Mouse (Mus musculus) heart, embryonic 16.5 days (tissue): ENCODE results near the gene Tle3. TPM values are rescaled to one million over a fixed set of nuclear protein-coding genes. Genes with fewer than 3 reads are reported as not detected.

Experiments used
- ATAC-seq: fragments of 200-750 bp; cut with Nextera tagmentation; replicated peaks from 2 replicates; pipeline ENCODE4 v1.8.0; 2017; ENCODE audit warnings: moderate number of reproducible peaks; ENCODE audit not compliant: insufficient read depth, low FRiP score; ENCODE audit errors: extremely low read depth
- H3K27ac ChIP-seq: fragments of 300-500 bp; sonication (generic); 2 replicates; pipeline ENCODE4 v1.5.1; 2014; ENCODE audit warnings: mild to moderate bottlenecking, low read length, control low read depth, moderate library complexity
- H3K27me3 ChIP-seq: fragments of 300-500 bp; sonication (generic); 2 replicates; pipeline ENCODE4 v1.6.1; 2014; ENCODE audit warnings: low read length, mixed read lengths; ENCODE audit not compliant: control insufficient read depth, insufficient read depth
- H3K36me3 ChIP-seq: fragments of 300-500 bp; sonication (generic); 2 replicates; pipeline ENCODE4 v1.6.1; 2014; ENCODE audit not compliant: control insufficient read depth, insufficient read depth
- H3K4me1 ChIP-seq: fragments of 300-500 bp; sonication (generic); 2 replicates; pipeline ENCODE4 v1.6.1; 2014; ENCODE audit warnings: low read length, mixed read lengths; ENCODE audit not compliant: control insufficient read depth, insufficient read depth
- H3K4me2 ChIP-seq: fragments of 300-500 bp; sonication (generic); 2 replicates; pipeline ENCODE4 v1.6.1; 2014; ENCODE audit warnings: low read depth, mild to moderate bottlenecking, control low read depth, low read length
- H3K4me3 ChIP-seq: fragments of 300-500 bp; sonication (generic); 2 replicates; pipeline ENCODE4 v1.5.1; 2014; ENCODE audit warnings: mild to moderate bottlenecking, control low read depth, low read length
- H3K9ac ChIP-seq: fragments of 300-500 bp; sonication (generic); 2 replicates; pipeline ENCODE4 v1.6.1; 2014; ENCODE audit warnings: low read length, control low read depth
- H3K9me3 ChIP-seq: fragments of 300-500 bp; sonication (generic); replicated peaks from 2 replicates; pipeline ENCODE4 v1.6.1; 2016; ENCODE audit warnings: low read length; ENCODE audit not compliant: control insufficient read depth
- WGBS: fragments of 180-500 bp; shearing (Covaris S2); extraction: QIAGEN DNeasy Blood & Tissue Kit; methylation state at CpG from one replicate; pipeline ENCODE4 v1.1.7; 2014; 5-methylcytosine and 5-hydroxymethylcytosine counted together
- polyA plus RNA-seq: library from polyadenylated mRNA; unstranded; fragments of >200 nt; fragmentation: Nextera tagmentation; extraction: Ambion mirVana; gene quantifications from 2 replicates; pipeline ENCODE4 v1.2.1, GENCODE M21; 2015

Tle3 gene
- polyA plus RNA-seq, 1 experiment from 2014 or later, result 10.8 TPM

DNA sequence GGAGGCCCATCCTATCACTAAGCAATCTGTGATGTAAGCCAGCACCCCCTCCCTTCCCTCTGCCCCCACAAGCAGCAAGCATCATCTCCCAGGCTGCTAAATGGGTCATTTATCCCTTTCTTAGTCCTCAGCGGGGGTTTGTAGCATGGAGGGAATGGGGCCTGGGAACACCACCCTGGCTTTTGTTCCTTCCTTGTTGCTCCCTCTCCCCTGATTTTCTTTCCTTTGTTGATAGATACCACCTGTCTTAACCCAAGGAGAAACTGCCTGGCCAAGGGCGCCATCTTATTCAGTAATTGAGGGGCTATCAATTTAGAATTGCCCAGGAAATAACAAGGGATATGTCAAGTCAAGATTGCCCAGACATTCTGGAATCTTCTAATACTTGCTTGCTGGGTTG is 14.1 kb downstream of the Tle3 start:
- peaks cover 96% of the 10 kb centered on the region for H3K27me3 ChIP-seq
- no peak overlapping the region for H3K9ac ChIP-seq
- H3K4me3 ChIP-seq, result no peak overlapping the region
- peaks cover 17% of the 10 kb centered on the region for H3K4me1 ChIP-seq
- H3K9me3 ChIP-seq, result no peaks in the 10 kb centered on the region
- H3K27ac ChIP-seq, result no peak overlapping the region
- H3K36me3 ChIP-seq, result 0 out of 2 replicates have a peak, but pooled peaks cover 3% of the 10 kb centered on the region
- no peak overlapping the region for H3K4me2 ChIP-seq
- WGBS, result 87% methylated on average over 2 of the region's 2 CpGs
- ATAC-seq, result no peak

DNA sequence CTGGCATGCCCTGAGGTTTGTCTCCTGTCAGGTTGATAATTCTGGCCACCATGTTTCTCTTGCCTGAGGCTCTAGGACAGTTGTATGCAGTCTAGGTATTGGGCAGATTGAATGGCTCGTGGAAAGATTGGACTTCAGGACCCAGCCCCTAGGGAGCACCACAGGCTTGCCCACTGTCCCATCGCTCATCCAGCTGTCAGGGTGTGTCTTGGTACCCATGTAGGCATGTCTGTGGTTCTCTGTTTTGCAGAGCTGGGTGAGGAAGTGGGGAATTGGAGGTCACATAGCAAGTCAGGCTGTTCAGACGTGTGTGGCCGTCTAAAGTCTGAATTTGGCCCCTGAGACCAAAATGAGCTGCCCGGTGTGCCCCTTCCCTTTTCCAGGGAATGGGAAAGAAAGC is 15.6 kb downstream of the Tle3 start:
- WGBS, result 88% methylated on average over 5 of the region's 5 CpGs
- Histone ChIP-seq H3K4me1 (peaks cover 7% of the 10 kb centered on the region; the same call in 1 of the 2 replicates), H3K9me3 (no peaks in the 10 kb centered on the region), H3K9ac (no peak overlapping the region), H3K4me3 (no peak overlapping the region), H3K4me2 (no peak overlapping the region), H3K36me3 (no peaks in the 10 kb centered on the region), H3K27me3 (peaks cover 98% of the 10 kb centered on the region), H3K27ac (no peak overlapping the region)
- ATAC-seq, result no peak

GRCm38 (mm10) chr9:61388214-61388613 is 16.0 kb downstream of the Tle3 start:
- H3K9ac ChIP-seq, result no peak overlapping the region
- 86% methylated on average over 12 of the region's 12 CpGs for WGBS
- no peaks in the 10 kb centered on the region for H3K36me3 ChIP-seq
- H3K4me3 ChIP-seq, result no peak overlapping the region
- peaks cover 7% of the 10 kb centered on the region; the same call in 1 of the 2 replicates for H3K4me1 ChIP-seq
- no peak for ATAC-seq
- H3K27ac ChIP-seq, result no peak overlapping the region
- H3K27me3 ChIP-seq, result peaks cover 97% of the 10 kb centered on the region
- no peaks in the 10 kb centered on the region for H3K9me3 ChIP-seq
- no peak overlapping the region for H3K4me2 ChIP-seq

DNA sequence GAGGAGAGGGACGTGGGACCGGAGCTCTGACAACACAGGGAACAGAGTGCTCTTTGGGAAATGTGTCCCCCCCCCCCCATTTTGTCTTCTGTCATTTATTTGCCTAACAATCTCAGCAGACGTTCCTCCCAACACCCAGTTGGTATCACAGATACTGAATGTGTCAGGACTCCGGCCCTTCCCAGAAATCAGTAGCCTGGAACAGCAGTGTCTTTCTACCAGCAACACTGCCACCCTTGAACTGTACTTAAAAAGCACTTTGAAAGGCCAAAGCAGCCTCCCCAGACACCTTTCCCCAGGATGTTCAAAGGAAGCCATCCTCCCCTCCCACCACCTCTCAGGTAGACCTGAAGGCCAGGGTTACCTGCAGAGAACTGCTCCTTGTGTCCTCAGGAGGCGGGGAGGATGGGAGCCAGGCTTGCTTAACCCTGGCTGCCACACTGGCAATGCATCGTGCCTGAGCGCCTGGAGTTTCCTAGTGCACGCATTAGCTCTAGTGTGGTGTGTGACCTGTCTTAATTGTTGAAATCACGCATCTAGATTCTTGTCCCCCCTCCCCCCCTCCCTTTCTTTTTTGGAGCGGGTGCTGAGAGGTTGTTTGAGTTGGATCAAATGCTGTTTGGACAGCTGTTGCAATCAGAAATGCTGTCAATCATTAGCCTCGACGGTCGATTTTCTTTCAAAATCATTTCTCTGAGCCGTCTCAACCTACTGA is 16.7 kb downstream of the Tle3 start:
- no peak overlapping the region for H3K27ac ChIP-seq
- H3K27me3 ChIP-seq, result peaks cover 96% of the 10 kb centered on the region
- H3K4me3 ChIP-seq, result no peak overlapping the region
- H3K36me3 ChIP-seq, result 0 out of 2 replicates have a peak, but pooled peaks cover 2% of the 10 kb centered on the region
- no peak overlapping the region for H3K4me2 ChIP-seq
- H3K9ac ChIP-seq, result no peak overlapping the region
- H3K9me3 ChIP-seq, result no peaks in the 10 kb centered on the region
- H3K4me1 ChIP-seq, result peaks cover 7% of the 10 kb centered on the region; the same call in 1 of the 2 replicates
- ATAC-seq, result no peak
- 69% methylated on average over 14 of the region's 14 CpGs for WGBS

GRCm38 (mm10) chr9:61389404-61389701 is 17.2 kb downstream of the Tle3 start:
- ATAC-seq, result no peak
- Histone ChIP-seq H3K9ac (no peak overlapping the region), H3K27ac (no peak overlapping the region), H3K4me2 (no peak overlapping the region), H3K9me3 (no peaks in the 10 kb centered on the region), H3K4me3 (no peak overlapping the region), H3K4me1 (peaks cover 7% of the 10 kb centered on the region; the same call in 1 of the 2 replicates), H3K27me3 (peaks cover 96% of the 10 kb centered on the region), H3K36me3 (peaks cover 7% of the 10 kb centered on the region; the same call in 1 of the 2 replicates)
- WGBS, result 75% methylated on average over 7 of the region's 7 CpGs

- Histone ChIP-seq H3K4me3 (no peak overlapping the region), H3K27me3 (peaks cover 87% of the 10 kb centered on the region), H3K9me3 (no peaks in the 10 kb centered on the region), H3K4me2 (no peak overlapping the region), H3K27ac (no peak overlapping the region), H3K36me3 (peaks cover 13% of the 10 kb centered on the region; the same call in 1 of the 2 replicates), H3K9ac (no peak overlapping the region), H3K4me1 (peaks cover 3% of the 10 kb centered on the region; the same call in 1 of the 2 replicates)
- WGBS, result 74% methylated on average over 5 of the region's 5 CpGs
- 0 out of 2 replicates have a peak, but pooled peaks have one; percentile 8 for ATAC-seq
These were observed 19.6 kb downstream of the Tle3 start for GRCm38 (mm10) chr9:61391570-61392337.

- no peak overlapping the region for H3K27ac ChIP-seq
- no peak overlapping the region for H3K9ac ChIP-seq
- no peak overlapping the region for H3K4me2 ChIP-seq
- no peaks in the 10 kb centered on the region for H3K9me3 ChIP-seq
- 60% methylated on average over 6 of the region's 6 CpGs for WGBS
- peaks cover 82% of the 10 kb centered on the region for H3K27me3 ChIP-seq
- peaks cover 3% of the 10 kb centered on the region; the same call in 1 of the 2 replicates for H3K4me1 ChIP-seq
- H3K4me3 ChIP-seq, result no peak overlapping the region
- ATAC-seq, result no peak
- H3K36me3 ChIP-seq, result peaks cover 13% of the 10 kb centered on the region; the same call in 1 of the 2 replicates
These were observed 20.1 kb downstream of the Tle3 start for GRCm38 (mm10) chr9:61392338-61392620.

DNA sequence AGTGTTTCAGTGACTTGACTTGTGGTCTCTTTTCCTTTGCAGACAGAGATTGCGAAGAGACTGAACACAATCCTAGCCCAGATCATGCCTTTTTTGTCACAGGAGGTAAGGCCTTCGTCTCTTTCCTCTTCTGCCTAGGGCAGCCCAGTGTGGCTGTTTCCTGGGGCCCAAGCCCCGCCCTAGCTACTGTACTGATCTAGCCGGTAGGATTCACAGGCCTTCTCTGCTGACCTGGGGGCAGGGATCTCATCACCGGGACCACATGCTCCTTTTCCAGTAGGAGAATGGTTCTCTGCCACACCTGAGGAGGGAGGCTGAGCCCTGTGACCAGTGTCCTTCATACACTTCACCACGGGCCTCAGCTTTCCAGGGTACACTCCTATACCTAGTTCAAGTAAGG is 21.0 kb downstream of the Tle3 start:
- H3K4me3 ChIP-seq, result no peak overlapping the region
- no peak overlapping the region for H3K9ac ChIP-seq
- no peaks in the 10 kb centered on the region for H3K9me3 ChIP-seq
- peaks cover 3% of the 10 kb centered on the region; the same call in 1 of the 2 replicates for H3K4me1 ChIP-seq
- 83% methylated on average over 6 of the region's 6 CpGs for WGBS
- peaks cover 82% of the 10 kb centered on the region for H3K27me3 ChIP-seq
- H3K4me2 ChIP-seq, result no peak overlapping the region
- no peak overlapping the region for H3K27ac ChIP-seq
- H3K36me3 ChIP-seq, result peaks cover 13% of the 10 kb centered on the region; the same call in 1 of the 2 replicates
- no peak for ATAC-seq

- no peak overlapping the region for H3K4me2 ChIP-seq
- H3K9me3 ChIP-seq, result no peaks in the 10 kb centered on the region
- H3K9ac ChIP-seq, result no peak overlapping the region
- peaks cover 82% of the 10 kb centered on the region for H3K27me3 ChIP-seq
- peaks cover 3% of the 10 kb centered on the region; the same call in 1 of the 2 replicates for H3K4me1 ChIP-seq
- no peak overlapping the region for H3K27ac ChIP-seq
- H3K4me3 ChIP-seq, result no peak overlapping the region
- no peak for ATAC-seq
- 91% methylated on average over 5 of the region's 5 CpGs for WGBS
- peaks cover 16% of the 10 kb centered on the region; the same call in 1 of the 2 replicates for H3K36me3 ChIP-seq
These were observed 21.7 kb downstream of the Tle3 start for GRCm38 (mm10) chr9:61393847-61394246.
